ENCODE assay signal across 23 mouse cellular contexts in the genomic region with DNA sequence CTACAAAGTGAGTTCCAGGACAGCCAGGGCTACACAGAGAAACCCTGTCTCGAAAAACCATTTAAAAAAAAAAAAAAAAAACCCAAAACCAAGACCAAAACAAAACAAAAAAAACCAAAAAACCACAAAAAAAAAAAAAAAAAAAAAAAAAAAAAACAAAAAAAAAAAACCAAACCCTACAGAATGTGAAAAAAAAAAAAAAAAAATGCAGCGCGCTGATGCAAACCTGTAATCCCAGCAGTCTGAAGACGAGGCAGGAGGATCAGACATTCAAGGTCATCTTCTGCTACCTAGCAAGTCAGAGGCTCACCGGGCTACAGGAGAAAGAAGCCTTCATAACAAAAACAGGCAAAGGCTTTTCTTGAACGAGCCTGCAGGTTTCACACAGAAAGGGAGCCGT.
"Had no signal": no experiment of that assay in that cellular context is flagged by ENCODE, and none has a peak within 500 bp of the region (broad histone marks: within the 10 kb centered on the region; RNA-seq: fewer than 3 reads in every experiment).

No protein-coding gene starts in this region.

- H3K4me3 ChIP-seq: limb, embryonic 13.5 days; liver, embryonic 12.5 days; liver, embryonic 15.5 days; lung, embryonic 15.5 days; megakaryocyte, embryonic 14.5 days; midbrain, embryonic 13.5 days; neural tube, embryonic 12.5 days; neural tube, embryonic 15.5 days; stomach, embryonic 15.5 days had no signal

- H3K36me3 ChIP-seq: kidney, embryonic 15.5 days; limb, embryonic 10.5 days; limb, embryonic 13.5 days; liver, embryonic 12.5 days; liver, embryonic 15.5 days; lung, embryonic 15.5 days; midbrain, embryonic 10.5 days; midbrain, embryonic 13.5 days; neural tube, embryonic 12.5 days; neural tube, embryonic 15.5 days; stomach, embryonic 15.5 days had no signal

- H3K27ac ChIP-seq: kidney, embryonic 15.5 days; limb, embryonic 13.5 days; liver, embryonic 12.5 days; liver, embryonic 15.5 days; lung, embryonic 15.5 days; midbrain, embryonic 10.5 days; midbrain, embryonic 13.5 days; neural tube, embryonic 12.5 days; neural tube, embryonic 15.5 days; stomach, embryonic 15.5 days had no signal

- H3K27me3 ChIP-seq: neural tube, embryonic 12.5 days; neural tube, embryonic 15.5 days; stomach, embryonic 15.5 days had no signal

- ATAC-seq: liver, embryonic 12.5 days had no signal

- H3K9me3 ChIP-seq: kidney, embryonic 15.5 days; limb, embryonic 10.5 days; limb, embryonic 13.5 days; liver, embryonic 12.5 days; liver, embryonic 15.5 days; lung, embryonic 15.5 days; megakaryocyte, embryonic 14.5 days; midbrain, embryonic 10.5 days; neural tube, embryonic 12.5 days; neural tube, embryonic 15.5 days; stomach, embryonic 15.5 days had no signal

- DNase-seq: kidney, postnatal 10 days; kidney, postnatal 36 days; layer of hippocampus, postnatal 36 days; liver; lung, adult 18-20 months; lung, postnatal 10 days; lung, postnatal 36 days; right cerebral cortex, adult 18-20 months; right cerebral cortex, postnatal 14 days; spleen, adult 18-20 months; thymus, postnatal 36 days had no signal

- H3K4me2 ChIP-seq: lung, embryonic 15.5 days; stomach, embryonic 15.5 days had no signal

- H3K9ac ChIP-seq: kidney, embryonic 15.5 days; limb, embryonic 13.5 days; liver, embryonic 12.5 days; liver, embryonic 15.5 days; lung, embryonic 15.5 days; neural tube, embryonic 12.5 days; neural tube, embryonic 15.5 days; stomach, embryonic 15.5 days had no signal
